Mouse (Mus musculus) megakaryocyte progenitor cell, adult 5-6 weeks (primary cell): ENCODE data around the gene 9030624G23Rik. TPM values are rescaled to one million over a fixed set of nuclear protein-coding genes. Genes with fewer than 3 reads are reported as not detected.
"Not testable (repeated sequence)": the region's sequence is repeated elsewhere in the genome, so short reads cannot be mapped to it uniquely, and the experiment has no call there.

Source experiments
- ATAC-seq: replicated peaks from 2 replicates; pipeline ENCODE4 v1.8.0; 2016; ENCODE audit warnings: mild to moderate bottlenecking, moderate TSS enrichment, inconsistent platforms; ENCODE audit not compliant: poor library complexity
- total RNA-seq, 2 experiments: library from RNA; stranded (forward) in 1 of 2; stranded (reverse) in 1 of 2; fragments of 157-497, 149-512 nt in 1 of 2; fragments of 200-1000 nt in 1 of 2; gene quantifications; 2 replicates each; pipeline versions ENCODE4 v1.2.3 to v1.2.4; 2015 to 2017

9030624G23Rik gene
- total RNA-seq (2015): not detected in 2 replicates
- not detected in 2 replicates for total RNA-seq (2017)

GRCm38 (mm10) chr12:24097108-24097520 lies at the start of gene 9030624G23Rik:
Gene 9030624G23Rik, minus strand, starts transcription at chr12:24097246.
- not testable (repeated sequence) for ATAC-seq

GRCm38 (mm10) chr12:24083096-24083495 lies 13.9 kb downstream of the 9030624G23Rik start:
- ATAC-seq: not testable (repeated sequence)
